Mouse (Mus musculus): ENCODE data around the gene Mmrn2.

DNA sequence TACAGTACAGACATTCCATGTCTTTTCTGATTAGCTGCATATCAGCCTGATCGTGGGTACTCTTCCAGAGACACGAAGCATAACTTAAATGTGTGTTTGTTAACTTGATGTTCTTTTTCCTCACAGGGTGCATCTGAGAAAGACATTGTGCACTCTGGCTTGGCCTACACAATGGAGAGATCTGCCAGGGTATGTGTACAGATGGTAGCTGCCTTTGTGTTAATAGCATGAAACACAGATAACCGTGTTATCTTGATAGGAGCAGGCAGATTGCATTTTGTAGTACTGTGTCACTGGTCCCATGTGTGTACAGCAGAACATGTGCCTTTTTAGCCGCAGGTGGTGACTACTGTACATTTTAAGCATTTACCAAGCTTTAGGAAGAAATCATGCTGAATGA, 33.3 kb upstream of the Mmrn2 start:
- TF ChIP-seq CTCF (conservative IDR thresholded peaks at IDR 0.05; ENCODE audit: insufficient read depth, insufficient read length, low read depth, low read length) (no peak), POLR2A (IDR thresholded peaks at IDR 0.05; ENCODE audit: low read depth, low read length) (no peak)
